Mouse (Mus musculus) midbrain, embryonic 16.5 days (tissue): Measurements from ENCODE around the gene Sp6. TPM values are rescaled to one million over a fixed set of nuclear protein-coding genes. Genes with fewer than 3 reads are reported as not detected.
A peak's percentile ranks its signal among the peaks of the same experiment; 100 is the strongest.

Experiments used
- ATAC-seq: fragments of 200-750 bp; cut with Nextera tagmentation; 2 replicates; pipeline ENCODE4 v1.8.0; 2017; ENCODE audit warnings: moderate TSS enrichment
- H3K27ac ChIP-seq: fragments of 300-500 bp; sonication (generic); 2 replicates; pipeline ENCODE4 v1.5.1; 2014; ENCODE audit warnings: mild to moderate bottlenecking, low read length, mixed read lengths
- H3K27me3 ChIP-seq: fragments of 300-500 bp; sonication (generic); 2 replicates; pipeline ENCODE4 v1.6.1; 2014; ENCODE audit warnings: low read depth, low read length, mixed read lengths; ENCODE audit not compliant: control insufficient read depth, insufficient read depth
- H3K36me3 ChIP-seq: fragments of 300-500 bp; sonication (generic); 2 replicates; pipeline ENCODE4 v1.6.1; 2014; ENCODE audit warnings: mild to moderate bottlenecking, low read length, moderate library complexity, mixed read lengths; ENCODE audit not compliant: control insufficient read depth, insufficient read depth
- H3K4me1 ChIP-seq: fragments of 300-500 bp; sonication (generic); 2 replicates; pipeline ENCODE4 v1.6.1; 2014; ENCODE audit warnings: mild to moderate bottlenecking, low read length, mixed read lengths; ENCODE audit not compliant: control insufficient read depth, insufficient read depth
- H3K4me2 ChIP-seq: fragments of 300-500 bp; sonication (generic); 2 replicates; pipeline ENCODE4 v1.6.1; 2014; ENCODE audit warnings: mild to moderate bottlenecking, low read length, mixed read lengths
- H3K4me3 ChIP-seq: fragments of 300-500 bp; sonication (generic); 2 replicates; pipeline ENCODE4 v1.5.1; 2014; ENCODE audit warnings: low read depth, mild to moderate bottlenecking, low read length, moderate library complexity, mixed read lengths
- H3K9ac ChIP-seq: fragments of 300-500 bp; sonication (generic); 2 replicates; pipeline ENCODE4 v1.6.1; 2014; ENCODE audit warnings: low read depth, low read length, mixed read lengths
- H3K9me3 ChIP-seq: fragments of 300-500 bp; sonication (generic); replicated peaks from 2 replicates; pipeline ENCODE4 v1.6.1; 2014; ENCODE audit warnings: mild to moderate bottlenecking, low read length, mixed read lengths; ENCODE audit not compliant: control insufficient read depth, poor library complexity, severe bottlenecking
- WGBS: fragments of 180-500 bp; shearing (Covaris S2); extraction: QIAGEN DNeasy Blood & Tissue Kit; methylation state at CpG from one replicate; pipeline ENCODE4 v1.1.7; 2014; 5-methylcytosine and 5-hydroxymethylcytosine counted together
- polyA plus RNA-seq: library from polyadenylated mRNA; unstranded; fragments of >200 nt; fragmentation: Nextera tagmentation; extraction: Ambion mirVana; gene quantifications from 2 replicates; pipeline ENCODE4 v1.2.1, GENCODE M21; 2015

Gene Sp6
- polyA plus RNA-seq, 1 experiment from 2014 or later, result 0.35 TPM

DNA sequence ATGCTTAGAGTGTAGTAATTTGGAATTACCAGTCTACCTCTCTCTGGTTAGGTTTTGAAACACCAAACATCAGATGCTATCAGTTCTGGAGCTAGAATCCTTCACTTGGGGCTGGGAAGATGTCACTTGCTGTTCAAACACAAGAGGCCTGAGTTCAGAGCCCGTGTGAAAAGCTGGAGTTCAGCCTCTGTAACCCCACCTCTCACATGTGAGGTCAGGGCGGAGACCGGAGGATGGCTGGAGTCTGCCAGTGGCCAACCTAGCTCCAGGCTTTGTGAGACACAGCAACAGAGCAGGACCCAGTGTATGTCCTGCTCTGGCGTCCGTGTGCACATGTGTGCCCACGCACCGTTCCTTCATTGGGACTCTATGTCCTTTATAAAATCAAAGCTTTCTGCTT, 33.9 kb upstream of the Sp6 start:
- Histone ChIP-seq H3K36me3 (no peaks in the 10 kb centered on the region), H3K27ac (no peak overlapping the region), H3K4me3 (no peak overlapping the region), H3K4me1 (peaks cover 20% of the 10 kb centered on the region), H3K9ac (no peak overlapping the region), H3K4me2 (no peak overlapping the region), H3K9me3 (no peaks in the 10 kb centered on the region), H3K27me3 (no peaks in the 10 kb centered on the region)
- WGBS, result 82% methylated on average over 7 of the region's 7 CpGs
- no peak for ATAC-seq

DNA sequence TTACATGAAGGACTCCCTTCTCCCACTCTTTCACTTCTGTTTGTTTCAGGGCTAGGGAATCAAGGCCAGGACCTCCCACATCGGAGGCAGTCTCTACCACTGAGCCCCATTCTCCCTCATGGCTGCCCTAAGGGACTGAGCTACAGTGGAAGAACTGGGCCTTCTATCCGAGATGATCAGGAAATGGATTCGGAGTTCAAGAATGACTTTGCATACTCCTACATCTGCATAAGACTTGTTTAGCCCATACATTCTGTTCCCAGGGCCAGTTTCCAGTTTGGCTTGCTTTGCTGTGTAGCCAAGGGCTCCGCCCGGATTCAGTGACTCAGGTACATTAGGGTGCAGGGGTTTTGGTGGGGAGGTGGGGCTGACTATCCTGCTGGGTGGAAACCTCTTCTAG, 33.2 kb upstream of the Sp6 start:
- H3K9me3 ChIP-seq, result no peaks in the 10 kb centered on the region
- no peak overlapping the region for H3K4me3 ChIP-seq
- peaks cover 19% of the 10 kb centered on the region for H3K4me1 ChIP-seq
- 75% methylated on average over 5 of the region's 5 CpGs for WGBS
- no peak for ATAC-seq
- no peaks in the 10 kb centered on the region for H3K36me3 ChIP-seq
- H3K27ac ChIP-seq, result no peak overlapping the region
- no peak overlapping the region for H3K4me2 ChIP-seq
- peaks cover 4% of the 10 kb centered on the region; the same call in 1 of the 2 replicates for H3K27me3 ChIP-seq
- H3K9ac ChIP-seq, result no peak overlapping the region

DNA sequence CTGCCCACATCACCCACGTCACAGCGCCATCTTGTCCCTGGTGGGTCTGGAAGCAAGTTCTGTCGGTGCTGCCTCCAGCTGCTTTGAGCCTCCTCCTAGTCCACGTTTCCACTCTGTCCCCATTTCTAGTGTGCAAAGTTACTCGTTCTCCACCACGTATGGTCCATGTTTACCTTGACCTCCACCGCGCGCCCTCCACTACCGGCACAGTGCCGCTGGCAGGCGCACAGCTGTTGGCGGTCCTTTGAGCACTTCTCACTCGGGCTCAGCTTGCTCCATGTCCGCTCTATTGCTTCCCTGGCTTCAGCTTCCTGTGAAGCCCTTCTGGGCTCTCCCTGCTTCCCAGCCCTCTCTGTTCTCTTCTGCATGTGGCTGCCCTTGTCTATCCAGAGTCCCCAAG, 31.7 kb upstream of the Sp6 start:
- Histone ChIP-seq H3K27ac (no peak overlapping the region), H3K4me2 (no peak overlapping the region), H3K4me1 (peaks cover 10% of the 10 kb centered on the region), H3K9ac (no peak overlapping the region), H3K27me3 (peaks cover 4% of the 10 kb centered on the region; the same call in 1 of the 2 replicates), H3K4me3 (no peak overlapping the region), H3K9me3 (no peaks in the 10 kb centered on the region), H3K36me3 (no peaks in the 10 kb centered on the region)
- WGBS, result 79% methylated on average over 15 of the region's 15 CpGs
- no peak for ATAC-seq

DNA sequence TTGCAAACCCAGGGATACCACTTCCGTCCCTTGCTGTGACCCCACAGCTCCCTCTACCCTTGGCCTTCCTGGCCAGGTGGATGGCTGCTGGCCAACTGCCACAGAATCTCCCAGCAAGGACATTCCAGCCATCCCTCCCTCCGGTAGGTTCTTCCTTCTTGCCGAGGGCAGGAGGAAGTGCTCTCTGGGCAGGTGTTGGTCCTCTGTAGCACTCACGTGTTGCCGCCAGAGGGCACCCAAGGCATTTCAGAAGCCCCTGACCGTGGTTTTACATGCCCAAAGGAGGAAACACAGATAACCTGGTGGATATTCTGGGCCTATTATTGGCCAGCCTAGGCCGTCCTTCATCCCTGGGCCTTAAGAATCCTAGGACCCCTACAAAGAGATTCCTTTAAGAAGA, 30.8 kb upstream of the Sp6 start:
- 2% methylated on average over 7 of the region's 7 CpGs for WGBS
- no peaks in the 10 kb centered on the region for H3K9me3 ChIP-seq
- no peak for ATAC-seq
- H3K9ac ChIP-seq, result peak overlapping the region; percentile 23; the same call in 1 of the 2 replicates
- peaks cover 6% of the 10 kb centered on the region for H3K27me3 ChIP-seq
- H3K4me2 ChIP-seq, result peak overlapping the region; percentile 26; the same call in 1 of the 2 replicates
- H3K36me3 ChIP-seq, result no peaks in the 10 kb centered on the region
- no peak overlapping the region for H3K27ac ChIP-seq
- H3K4me3 ChIP-seq, result no peak overlapping the region
- peaks cover 7% of the 10 kb centered on the region for H3K4me1 ChIP-seq

DNA sequence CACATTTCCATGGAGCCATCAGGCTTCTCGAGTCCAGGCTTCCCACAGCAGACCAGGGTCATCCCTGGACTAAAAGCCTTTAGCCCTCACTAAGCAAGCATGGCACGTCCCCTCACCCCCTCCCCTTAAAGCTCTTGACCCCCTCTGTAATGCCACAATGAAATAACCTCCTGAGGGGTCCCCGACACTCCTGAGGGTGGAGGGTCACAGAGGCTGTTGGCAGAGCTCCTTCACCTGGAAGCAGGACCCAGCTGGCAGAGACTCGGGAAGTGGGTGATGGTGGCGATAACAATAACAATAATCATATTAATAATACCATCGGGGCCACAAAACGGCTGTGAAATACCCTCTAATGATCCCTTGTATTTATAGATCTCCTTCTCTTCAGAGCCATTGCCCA, 30.3 kb upstream of the Sp6 start, which contains the start of gene Sp2:
Sp2 (minus strand) TSS at position 101 of the 400 bp plus-strand sequence.
- no peak within 1 kb of the TSS for H3K27ac ChIP-seq
- ATAC-seq, result no peak
- no peak within 1 kb of the TSS for H3K4me3 ChIP-seq
- H3K4me2 ChIP-seq, result peak within 1 kb of the TSS; percentile 26; the same call in 1 of the 2 replicates
- 75% methylated on average over 7 of the region's 7 CpGs for WGBS
- no peaks in the 10 kb centered on the region for H3K9me3 ChIP-seq
- H3K9ac ChIP-seq, result peak within 1 kb of the TSS; percentile 23; the same call in 1 of the 2 replicates
- no peaks in the 10 kb centered on the region for H3K36me3 ChIP-seq
- H3K4me1 ChIP-seq, result peaks cover 11% of the 10 kb centered on the region
- H3K27me3 ChIP-seq, result peaks cover 6% of the 10 kb centered on the region

DNA sequence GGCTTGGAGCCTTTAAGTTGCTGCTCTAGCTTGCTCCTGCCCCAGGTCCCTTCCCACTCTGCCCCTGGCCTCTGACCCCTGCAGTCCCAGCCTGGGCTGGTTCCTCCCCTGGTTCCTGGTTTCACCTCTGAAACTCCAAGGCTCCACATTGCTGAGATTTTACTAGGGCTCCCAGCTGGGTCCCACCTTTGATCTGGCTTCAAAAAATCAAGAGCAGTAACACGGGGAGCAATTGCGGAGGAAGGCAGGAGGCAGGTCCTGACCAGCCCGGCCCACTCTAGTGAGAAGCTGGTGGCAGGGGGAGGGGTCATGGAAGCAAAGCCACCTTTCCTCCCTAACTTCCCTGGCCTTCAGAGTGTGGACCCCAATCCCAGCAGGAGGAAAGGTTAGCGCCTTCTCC, 28.3 kb upstream of the Sp6 start:
- Histone ChIP-seq H3K9ac (no peak overlapping the region), H3K27ac (no peak overlapping the region), H3K36me3 (no peaks in the 10 kb centered on the region), H3K4me3 (no peak overlapping the region), H3K4me2 (no peak overlapping the region), H3K4me1 (peaks cover 8% of the 10 kb centered on the region), H3K27me3 (peaks cover 6% of the 10 kb centered on the region), H3K9me3 (no peaks in the 10 kb centered on the region)
- 23% methylated on average over 4 of the region's 4 CpGs for WGBS
- ATAC-seq, result no peak

DNA sequence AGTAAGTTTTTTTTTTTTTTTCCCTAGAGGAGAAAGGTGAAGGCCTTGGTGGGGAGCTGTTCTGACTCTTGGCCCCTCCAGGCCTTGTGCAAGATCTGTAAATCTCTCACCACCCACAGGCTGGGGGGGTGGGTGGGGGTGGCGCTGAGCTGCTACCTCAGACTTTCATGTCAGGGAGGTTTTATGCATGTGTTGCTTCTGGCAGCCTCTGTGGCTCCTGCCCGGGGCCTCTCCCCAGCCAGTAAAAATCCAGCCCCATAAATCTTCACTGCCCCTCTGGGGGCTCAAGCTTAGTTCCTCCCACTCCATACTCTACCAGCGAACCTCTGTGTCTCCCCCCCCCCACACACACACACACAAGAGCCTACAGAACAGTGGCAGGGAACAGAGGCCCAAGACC, 26.7 kb upstream of the Sp6 start:
- Histone ChIP-seq H3K4me3 (no peak overlapping the region), H3K9ac (no peak overlapping the region), H3K4me2 (no peak overlapping the region), H3K27me3 (peaks cover 6% of the 10 kb centered on the region), H3K9me3 (no peaks in the 10 kb centered on the region), H3K27ac (no peak overlapping the region), H3K36me3 (no peaks in the 10 kb centered on the region), H3K4me1 (peaks cover 8% of the 10 kb centered on the region)
- 48% methylated on average over 3 of the region's 3 CpGs for WGBS
- ATAC-seq, result no peak

DNA sequence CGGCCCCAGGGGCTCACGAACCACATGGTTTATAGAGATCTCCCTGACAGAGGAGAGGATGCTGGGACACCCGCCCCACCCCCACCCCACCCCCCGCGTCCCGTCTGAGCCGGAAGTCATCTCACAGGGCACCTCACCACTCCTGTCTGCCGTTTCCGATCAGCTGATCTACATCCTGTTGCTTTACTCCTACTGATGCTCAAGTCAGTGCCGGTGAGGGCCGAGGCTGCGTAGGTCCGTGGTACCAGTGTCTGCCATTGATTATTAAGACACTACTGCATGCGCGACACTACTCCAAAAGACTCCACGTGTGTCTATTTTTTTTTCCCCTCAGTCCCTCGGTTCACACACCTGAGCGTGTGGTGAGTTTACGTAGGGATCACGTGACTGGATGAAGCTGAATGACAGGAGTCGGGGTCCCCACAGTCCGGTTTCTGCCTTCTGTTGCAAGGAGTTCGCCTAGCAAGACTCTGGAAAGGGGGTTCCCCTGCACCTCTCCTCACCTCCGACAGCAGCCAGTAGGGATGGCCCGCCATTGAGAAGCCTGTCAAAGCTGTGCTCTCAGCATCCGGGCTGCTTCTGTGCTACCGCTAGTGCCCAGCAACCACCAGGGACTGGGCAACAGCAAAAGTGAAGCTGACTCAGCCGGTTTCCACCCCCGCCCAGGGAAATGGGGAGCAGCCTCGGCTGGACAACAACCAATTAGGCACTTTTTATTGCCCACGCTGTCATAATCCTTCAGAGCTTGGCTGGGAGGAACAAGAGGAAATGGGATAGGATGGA, 25.1 kb upstream of the Sp6 start:
- peak; percentile 74 for ATAC-seq
- no peaks in the 10 kb centered on the region for H3K9me3 ChIP-seq
- H3K9ac ChIP-seq, result peak overlapping the region; percentile 69
- no peaks in the 10 kb centered on the region for H3K36me3 ChIP-seq
- peaks cover 8% of the 10 kb centered on the region for H3K4me1 ChIP-seq
- WGBS, result 6% methylated on average over 31 of the region's 31 CpGs
- H3K4me2 ChIP-seq, result peak overlapping the region; percentile 75
- H3K27me3 ChIP-seq, result peaks cover 6% of the 10 kb centered on the region
- peak overlapping the region; percentile 69 for H3K27ac ChIP-seq
- H3K4me3 ChIP-seq, result peak overlapping the region; percentile 45

DNA sequence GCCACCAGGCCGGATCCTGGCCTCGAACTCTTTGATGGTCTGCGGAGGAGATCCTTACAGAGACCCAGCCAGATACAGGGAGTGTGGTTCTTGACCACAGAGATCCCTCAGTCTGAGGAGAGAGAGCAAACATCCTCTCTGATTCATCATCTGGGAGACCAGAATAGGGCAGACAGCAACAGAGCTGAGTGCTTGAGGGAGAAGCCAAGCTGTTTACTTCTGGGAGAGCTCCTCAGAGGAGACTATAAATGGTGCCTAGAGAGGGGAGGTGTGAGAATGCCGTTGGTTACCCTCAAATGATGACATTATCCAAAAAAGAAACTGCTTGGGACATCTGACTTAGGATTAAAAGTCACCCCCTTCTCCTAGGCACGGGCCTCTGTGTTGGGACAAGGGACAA, 21.7 kb upstream of the Sp6 start:
- no peak overlapping the region for H3K4me3 ChIP-seq
- H3K27me3 ChIP-seq, result peaks cover 2% of the 10 kb centered on the region
- H3K36me3 ChIP-seq, result no peaks in the 10 kb centered on the region
- no peaks in the 10 kb centered on the region for H3K9me3 ChIP-seq
- no peak for ATAC-seq
- no peak overlapping the region for H3K9ac ChIP-seq
- H3K4me2 ChIP-seq, result no peak overlapping the region
- 79% methylated on average over 5 of the region's 5 CpGs for WGBS
- H3K27ac ChIP-seq, result no peak overlapping the region
- H3K4me1 ChIP-seq, result peaks cover 8% of the 10 kb centered on the region
